Mouse (Mus musculus) heart, adult 18-20 months (tissue): Measurements from ENCODE around the gene Nfatc4. TPM values are rescaled to one million over a fixed set of nuclear protein-coding genes. Genes with fewer than 3 reads are reported as not detected.

ENCODE experiments used
- total RNA-seq, 2 experiments: library from RNA; stranded (reverse); gene quantifications; 2 replicates each; pipeline ENCODE4 v1.2.3; 2021

Nfatc4 gene
- total RNA-seq, 2 experiments from 2014 or later = 2.5 to 4.0 TPM

Other genes starting within 250 kb of the Nfatc4 start
- 100 to 1,000 TPM; 172 to 176 TPM for gene Fitm1, start 247.5 kb upstream of the Nfatc4 start, total RNA-seq
- gene Psme1, start 245.0 kb upstream of the Nfatc4 start, total RNA-seq = 100 to 1,000 TPM; 276 to 319 TPM
- 10 to 100 TPM; 66.8 to 70.0 TPM for gene Emc9, start 237.8 kb upstream of the Nfatc4 start, total RNA-seq
- gene Psme2, start 232.0 kb upstream of the Nfatc4 start, total RNA-seq = 100 to 1,000 TPM; 142 to 145 TPM
- gene Rnf31, start 231.4 kb upstream of the Nfatc4 start, total RNA-seq = 10 to 100 TPM; 25.4 to 29.9 TPM
- 10 to 100 TPM in 1 of 2 experiments, 1 to 10 TPM in 1; 8.9 to 11.0 TPM for gene Irf9, start 219.6 kb upstream of the Nfatc4 start, total RNA-seq
- under 1 TPM; 0.22 to 0.62 TPM for gene Rec8, start 205.1 kb upstream of the Nfatc4 start, total RNA-seq
- 10 to 100 TPM; 51.3 to 64.8 TPM for gene Ipo4, start 187.2 kb upstream of the Nfatc4 start, total RNA-seq
- gene Gm49378, start 185.2 kb upstream of the Nfatc4 start, total RNA-seq = 1 to 10 TPM; 1.4 to 2.3 TPM
- 10 to 100 TPM; 39.7 to 42.3 TPM for gene Tm9sf1, start 179.3 kb upstream of the Nfatc4 start, total RNA-seq
- under 1 TPM; 0.42 to 0.54 TPM for gene Tssk4, start 173.0 kb upstream of the Nfatc4 start, total RNA-seq
- gene Mdp1, start 162.6 kb upstream of the Nfatc4 start, total RNA-seq = 10 to 100 TPM; 47.1 to 58.8 TPM
- gene Gmpr2, start 151.2 kb upstream of the Nfatc4 start, total RNA-seq = 10 to 100 TPM in 1 of 2 experiments, 1 to 10 TPM in 1; 8.7 to 10.8 TPM
- gene Nedd8, start 151.0 kb upstream of the Nfatc4 start, total RNA-seq = 100 to 1,000 TPM; 250 to 257 TPM
- gene Tinf2, start 141.3 kb upstream of the Nfatc4 start, total RNA-seq = 10 to 100 TPM; 10.1 to 12.1 TPM
- gene Tgm1, start 109.2 kb upstream of the Nfatc4 start, total RNA-seq = under 1 TPM; 0.25 to 0.44 TPM
- 10 to 100 TPM; 14.8 to 15.8 TPM for gene Rabggta, start 100.9 kb upstream of the Nfatc4 start, total RNA-seq
- gene Dhrs1, start 77.5 kb upstream of the Nfatc4 start, total RNA-seq = 10 to 100 TPM; 39.8 to 42.6 TPM
- 10 to 100 TPM in 1 of 2 experiments, 1 to 10 TPM in 1; 7.7 to 11.9 TPM for gene Nop9, start 77.5 kb upstream of the Nfatc4 start, total RNA-seq
- gene Cideb, start 64.7 kb upstream of the Nfatc4 start, total RNA-seq = 1 to 10 TPM; 2.0 TPM
- gene Ltb4r2, start 61.7 kb upstream of the Nfatc4 start, total RNA-seq = under 1 TPM; 0.21 to 0.25 TPM
- under 1 TPM; 0.25 to 0.41 TPM for gene Ltb4r1, start 57.2 kb upstream of the Nfatc4 start, total RNA-seq
- 10 to 100 TPM; 15.7 to 17.3 TPM for gene Adcy4, start 39.0 kb upstream of the Nfatc4 start, total RNA-seq
- 1 to 10 TPM; 1.6 to 2.9 TPM for gene Ripk3, start 34.3 kb upstream of the Nfatc4 start, total RNA-seq
- gene Nynrin, start 30.9 kb downstream of the Nfatc4 start, total RNA-seq = 1 to 10 TPM; 7.2 to 7.4 TPM
- gene Cbln3, start 61.2 kb downstream of the Nfatc4 start, total RNA-seq = not detected
- gene Khnyn, start 61.8 kb downstream of the Nfatc4 start, total RNA-seq = 10 to 100 TPM in 1 of 2 experiments, 1 to 10 TPM in 1; 8.6 to 10.0 TPM
- gene Sdr39u1, start 77.1 kb downstream of the Nfatc4 start, total RNA-seq = 100 to 1,000 TPM; 119 to 138 TPM
- 1 to 10 TPM; 1.6 to 2.5 TPM for gene Cma1, start 121.5 kb downstream of the Nfatc4 start, total RNA-seq
- gene Cma2, start 127.8 kb downstream of the Nfatc4 start, total RNA-seq = not detected
- gene Mcpt1, start 194.8 kb downstream of the Nfatc4 start, total RNA-seq = not detected
- gene Mcpt9, start 207.4 kb downstream of the Nfatc4 start, total RNA-seq = not detected
- gene Mcpt2, start 218.9 kb downstream of the Nfatc4 start, total RNA-seq = not detected
- gene Mcpt4, start 239.2 kb downstream of the Nfatc4 start, total RNA-seq = 1 to 10 TPM; 1.3 to 1.6 TPM